Mouse (Mus musculus) forebrain, embryonic 13.5 days (tissue): ENCODE measurements around the gene Rad51c. TPM values are rescaled to one million over a fixed set of nuclear protein-coding genes. Genes with fewer than 3 reads are reported as not detected.
"Not testable (repeated sequence)": the region's sequence is repeated elsewhere in the genome, so short reads cannot be mapped to it uniquely, and the experiment has no call there.

Source experiments
- ATAC-seq: fragments of 200-750 bp; cut with Nextera tagmentation; 2 replicates; pipeline ENCODE4 v1.8.0; 2017
- H3K27ac ChIP-seq: fragments of 300-500 bp; sonication (generic); 2 replicates; pipeline ENCODE4 v1.5.1; 2015; ENCODE audit warnings: inconsistent platforms, mild to moderate bottlenecking, moderate library complexity
- H3K27me3 ChIP-seq: fragments of 300-500 bp; sonication (generic); 2 replicates; pipeline ENCODE4 v1.6.1; 2015; ENCODE audit warnings: mild to moderate bottlenecking, inconsistent platforms
- H3K36me3 ChIP-seq: fragments of 300-500 bp; sonication (generic); 2 replicates; pipeline ENCODE4 v1.6.1; 2015; ENCODE audit warnings: mild to moderate bottlenecking, inconsistent platforms; ENCODE audit not compliant: poor library complexity, severe bottlenecking
- H3K4me1 ChIP-seq: fragments of 300-500 bp; sonication (generic); 2 replicates; pipeline ENCODE4 v1.6.1; 2015; ENCODE audit warnings: inconsistent platforms
- H3K4me2 ChIP-seq: fragments of 300-500 bp; sonication (generic); 2 replicates; pipeline ENCODE4 v1.6.1; 2015; ENCODE audit warnings: inconsistent platforms, mild to moderate bottlenecking, moderate library complexity
- H3K4me3 ChIP-seq: fragments of 300-500 bp; sonication (generic); 2 replicates; pipeline ENCODE4 v1.5.1; 2015; ENCODE audit warnings: mild to moderate bottlenecking, inconsistent platforms
- H3K9ac ChIP-seq: fragments of 300-500 bp; sonication (generic); 2 replicates; pipeline ENCODE4 v1.6.1; 2015; ENCODE audit warnings: mild to moderate bottlenecking, inconsistent platforms
- H3K9me3 ChIP-seq: fragments of 300-500 bp; sonication (generic); replicated peaks from 2 replicates; pipeline ENCODE4 v1.6.1; 2016; ENCODE audit warnings: inconsistent platforms
- WGBS: fragments of 180-500 bp; shearing (Covaris S2); methylation state at CpG from one replicate; pipeline ENCODE4 v1.1.7; 2015; 5-methylcytosine and 5-hydroxymethylcytosine counted together
- polyA plus RNA-seq: library from polyadenylated mRNA; unstranded; fragments of >200 nt; fragmentation: Nextera tagmentation; extraction: Ambion mirVana; gene quantifications from 2 replicates; pipeline ENCODE4 v1.2.1, GENCODE M21; 2015

Gene Rad51c
- polyA plus RNA-seq: 10.7 and 11.2 TPM in 2 replicates

GRCm38 (mm10) chr11:87404876-87405275, at the start of gene Rad51c, which contains the start of gene Tex14:
Rad51c (minus strand) TSS chr11:87404954.
Tex14 (plus strand) TSS chr11:87405065.
- Histone ChIP-seq H3K9me3 (no peaks in the 10 kb centered on the region), H3K4me2 (peak within 1 kb of the TSS; percentile 65), H3K4me3 (peak within 1 kb of the TSS; percentile 64), H3K9ac (peak within 1 kb of the TSS; percentile 83), H3K36me3 (peaks cover 7% of the 10 kb centered on the region; the same call in 1 of the 2 replicates), H3K4me1 (peaks cover 4% of the 10 kb centered on the region; the same call in 1 of the 2 replicates), H3K27ac (peak within 1 kb of the TSS; percentile 93), H3K27me3 (no peaks in the 10 kb centered on the region)
- WGBS: 85% methylated on average over 27 of the region's 27 CpGs
- peak; percentile 52 for ATAC-seq

- no peaks in the 10 kb centered on the region for H3K36me3 ChIP-seq
- ATAC-seq: no peak
- no peak overlapping the region for H3K4me2 ChIP-seq
- H3K4me1 ChIP-seq: no peaks in the 10 kb centered on the region
- no peak overlapping the region for H3K9ac ChIP-seq
- no peak overlapping the region for H3K4me3 ChIP-seq
- H3K9me3 ChIP-seq: no peaks in the 10 kb centered on the region
- H3K27ac ChIP-seq: no peak overlapping the region
- no peaks in the 10 kb centered on the region for H3K27me3 ChIP-seq
- WGBS: 84% methylated on average over 2 of the region's 2 CpGs
Observed at GRCm38 (mm10) chr11:87454035-87454690, 49.4 kb upstream of the Rad51c start.

- H3K27me3 ChIP-seq: no peaks in the 10 kb centered on the region
- 28% methylated on average over 13 of the region's 13 CpGs for WGBS
- no peaks in the 10 kb centered on the region for H3K36me3 ChIP-seq
- no peaks in the 10 kb centered on the region for H3K4me1 ChIP-seq
- ATAC-seq: no peak
- H3K4me2 ChIP-seq: no peak overlapping the region
- no peaks in the 10 kb centered on the region for H3K9me3 ChIP-seq
- no peak overlapping the region for H3K4me3 ChIP-seq
- H3K9ac ChIP-seq: no peak overlapping the region
- no peak overlapping the region for H3K27ac ChIP-seq
Observed at GRCm38 (mm10) chr11:87453216-87454034, 48.7 kb upstream of the Rad51c start.

- not testable (repeated sequence) for ATAC-seq
Observed at GRCm38 (mm10) chr11:87452779-87453178, 48.0 kb upstream of the Rad51c start.

GRCm38 (mm10) chr11:87449847-87450246, 45.1 kb upstream of the Rad51c start:
- not testable (repeated sequence) for ATAC-seq, H3K9ac ChIP-seq, H3K36me3 ChIP-seq, H3K27me3 ChIP-seq, H3K9me3 ChIP-seq, H3K4me3 ChIP-seq, H3K4me1 ChIP-seq, H3K27ac ChIP-seq, H3K4me2 ChIP-seq
- 64% methylated on average over 5 of the region's 5 CpGs for WGBS

More at GRCm38 (mm10) chr11:87452779-87453178, 48.0 kb upstream of the Rad51c start:
- not testable (repeated sequence) for H3K9ac ChIP-seq, H3K4me2 ChIP-seq, H3K27ac ChIP-seq, H3K36me3 ChIP-seq, H3K9me3 ChIP-seq, H3K4me3 ChIP-seq, H3K27me3 ChIP-seq, H3K4me1 ChIP-seq
- WGBS: 82% methylated on average over 8 of the region's 8 CpGs

- Histone ChIP-seq H3K4me3 (no peak overlapping the region), H3K9ac (no peak overlapping the region), H3K27ac (peak overlapping the region; percentile 63), H3K4me2 (0 out of 2 replicates have a peak overlapping the region, but pooled peaks have one; percentile 16), H3K4me1 (peaks cover 7% of the 10 kb centered on the region; the same call in 1 of the 2 replicates), H3K27me3 (no peaks in the 10 kb centered on the region), H3K9me3 (no peaks in the 10 kb centered on the region), H3K36me3 (no peaks in the 10 kb centered on the region)
- no peak for ATAC-seq
- 19% methylated on average over 3 of the region's 3 CpGs for WGBS
Observed at GRCm38 (mm10) chr11:87449200-87449547, 44.4 kb upstream of the Rad51c start.

GRCm38 (mm10) chr11:87448476-87449199, 43.9 kb upstream of the Rad51c start:
- H3K27me3 ChIP-seq, H3K9me3 ChIP-seq, H3K36me3 ChIP-seq, H3K4me1 ChIP-seq, H3K4me3 ChIP-seq, H3K9ac ChIP-seq: not testable (repeated sequence)
- Histone ChIP-seq H3K4me2 (peak overlapping the region; percentile 63; the same call in 1 of the 2 replicates), H3K27ac (peak overlapping the region; percentile 63)
- peak; percentile 97 for ATAC-seq
- 0% methylated on average over 6 of the region's 32 CpGs for WGBS

- H3K27ac ChIP-seq: peak overlapping the region; percentile 59; the same call in 1 of the 2 replicates
- under 1% methylated on average over 31 of the region's 34 CpGs for WGBS
Observed at GRCm38 (mm10) chr11:87448081-87448475, 43.3 kb upstream of the Rad51c start.

GRCm38 (mm10) chr11:87447429-87447828, 42.7 kb upstream of the Rad51c start:
- peaks cover 9% of the 10 kb centered on the region; the same call in 1 of the 2 replicates for H3K4me1 ChIP-seq
- no peak overlapping the region for H3K9ac ChIP-seq
- no peak overlapping the region for H3K27ac ChIP-seq
- no peak overlapping the region for H3K4me2 ChIP-seq
- H3K27me3 ChIP-seq: no peaks in the 10 kb centered on the region
- no peak for ATAC-seq
- no peaks in the 10 kb centered on the region for H3K36me3 ChIP-seq
- H3K4me3 ChIP-seq: no peak overlapping the region
- no peaks in the 10 kb centered on the region for H3K9me3 ChIP-seq

More at GRCm38 (mm10) chr11:87448081-87448475, 43.3 kb upstream of the Rad51c start:
- H3K4me3 ChIP-seq: peak overlapping the region; percentile 38
- H3K4me2 ChIP-seq: peak overlapping the region; percentile 63
- H3K27me3 ChIP-seq, H3K9me3 ChIP-seq, H3K4me1 ChIP-seq, H3K36me3 ChIP-seq: not testable (repeated sequence)
- ATAC-seq: peak; percentile 93
- peak overlapping the region; percentile 50 for H3K9ac ChIP-seq

- Histone ChIP-seq H3K27ac (no peak overlapping the region), H3K4me3 (no peak overlapping the region), H3K9me3 (no peaks in the 10 kb centered on the region), H3K4me2 (no peak overlapping the region), H3K27me3 (0 out of 2 replicates have a peak, but pooled peaks cover 4% of the 10 kb centered on the region), H3K9ac (no peak overlapping the region), H3K4me1 (peaks cover 11% of the 10 kb centered on the region; the same call in 1 of the 2 replicates), H3K36me3 (no peaks in the 10 kb centered on the region)
- 84% methylated on average over 3 of the region's 3 CpGs for WGBS
- no peak for ATAC-seq
Observed at GRCm38 (mm10) chr11:87446159-87446558, 41.4 kb upstream of the Rad51c start.

GRCm38 (mm10) chr11:87445593-87445992, 40.8 kb upstream of the Rad51c start:
- 54% methylated on average over 4 of the region's 4 CpGs for WGBS
- H3K4me1 ChIP-seq: peaks cover 13% of the 10 kb centered on the region; the same call in 1 of the 2 replicates
- not testable (repeated sequence) for H3K27me3 ChIP-seq, H3K4me2 ChIP-seq, H3K9ac ChIP-seq, H3K27ac ChIP-seq, H3K36me3 ChIP-seq, H3K4me3 ChIP-seq, H3K9me3 ChIP-seq, ATAC-seq
